Mouse (Mus musculus) midbrain, postnatal 0 days (tissue): Measurements from ENCODE around the gene Dennd1a. TPM values are rescaled to one million over a fixed set of nuclear protein-coding genes. Genes with fewer than 3 reads are reported as not detected.

Experiments used
- ATAC-seq: fragments of 200-750 bp; cut with Nextera tagmentation; 2 replicates; pipeline ENCODE4 v1.8.0; 2017; ENCODE audit warnings: moderate number of reproducible peaks, mild to moderate bottlenecking, moderate TSS enrichment, moderate library complexity; ENCODE audit not compliant: low FRiP score
- DNase-seq: peaks from one replicate; pipeline ENCODE4 v3.0.0-alpha.2; 2015; ENCODE audit warnings: low spot score
- H3K27ac ChIP-seq: fragments of 300-500 bp; sonication (generic); 2 replicates; pipeline ENCODE4 v1.5.1; 2014; ENCODE audit warnings: low read depth, mild to moderate bottlenecking, low read length, mixed read lengths
- H3K27me3 ChIP-seq: fragments of 300-500 bp; sonication (generic); 2 replicates; pipeline ENCODE4 v1.6.1; 2014; ENCODE audit warnings: low read length, control low read depth, mixed read lengths; ENCODE audit not compliant: insufficient read depth
- H3K36me3 ChIP-seq: fragments of 300-500 bp; sonication (generic); 2 replicates; pipeline ENCODE4 v1.6.1; 2014; ENCODE audit warnings: low read length, control low read depth, mixed read lengths; ENCODE audit not compliant: insufficient read depth
- H3K4me1 ChIP-seq: fragments of 300-500 bp; sonication (generic); 2 replicates; pipeline ENCODE4 v1.6.1; 2014; ENCODE audit warnings: mild to moderate bottlenecking, control low read depth, antibody characterized with exemption, low read length, mixed read lengths; ENCODE audit not compliant: insufficient read depth
- H3K4me2 ChIP-seq: fragments of 300-500 bp; sonication (generic); 2 replicates; pipeline ENCODE4 v1.6.1; 2014; ENCODE audit warnings: low read depth, mild to moderate bottlenecking, low read length, mixed read lengths; ENCODE audit not compliant: poor library complexity, severe bottlenecking
- H3K4me3 ChIP-seq: fragments of 300-500 bp; sonication (generic); 2 replicates; pipeline ENCODE4 v1.5.1; 2014; ENCODE audit warnings: low read depth, mild to moderate bottlenecking, low read length, moderate library complexity
- H3K9ac ChIP-seq: fragments of 300-500 bp; sonication (generic); replicated peaks from 2 replicates; pipeline ENCODE4 v1.6.1; 2014; ENCODE audit warnings: mild to moderate bottlenecking, low read length, moderate library complexity, mixed read lengths; ENCODE audit not compliant: poor library complexity, severe bottlenecking
- H3K9me3 ChIP-seq: fragments of 300-500 bp; sonication (generic); 2 replicates; pipeline ENCODE4 v1.6.1; 2016; ENCODE audit warnings: low read length, control low read depth
- CTCF ChIP-seq: IDR thresholded peaks from 2 replicates; pipeline ENCODE4 v1.5.1; 2016; ENCODE audit warnings: antibody characterized with exemption, mild to moderate bottlenecking
- WGBS: fragments of 180-500 bp; shearing (Covaris S2); extraction: QIAGEN DNeasy Blood & Tissue Kit; methylation state at CpG from one replicate; pipeline ENCODE4 v1.1.7; 2014; 5-methylcytosine and 5-hydroxymethylcytosine counted together
- polyA plus RNA-seq: library from polyadenylated mRNA; unstranded; fragments of >200 nt; fragmentation: Nextera tagmentation; extraction: Ambion mirVana; gene quantifications from 2 replicates; pipeline ENCODE4 v1.2.1, GENCODE M21; 2015
- total RNA-seq: library from RNA; depleted of rRNA; stranded (reverse); fragments of >200 nt; gene quantifications from 2 replicates; pipeline ENCODE4 v1.2.3, GENCODE M21; 2014

Dennd1a gene
- total and polyA plus RNA-seq, 2 experiments from 2014 or later: 15.9 to 51.1 TPM

- no peak for DNase-seq
- TF ChIP-seq CTCF: no peak
- no peaks in the 10 kb centered on the region; the same call in 1 of the 2 replicates for H3K4me1 ChIP-seq
- no peak for ATAC-seq
- H3K4me2 ChIP-seq: no peak overlapping the region
- no peaks in the 10 kb centered on the region for H3K9me3 ChIP-seq
- H3K4me3 ChIP-seq: no peak overlapping the region
- 88% methylated on average over 3 of the region's 3 CpGs for WGBS
- H3K36me3 ChIP-seq: no peaks in the 10 kb centered on the region
- peak overlapping the region; percentile 55; the same call in 1 of the 2 replicates for H3K27ac ChIP-seq
- H3K9ac ChIP-seq: no peak overlapping the region
- no peaks in the 10 kb centered on the region for H3K27me3 ChIP-seq
Observed at GRCm38 (mm10) chr2:37908296-37908695, 378.9 kb downstream of the Dennd1a start.

- Histone ChIP-seq H3K9me3 (no peaks in the 10 kb centered on the region), H3K4me3 (no peak overlapping the region), H3K4me2 (no peak overlapping the region), H3K27me3 (no peaks in the 10 kb centered on the region), H3K4me1 (no peaks in the 10 kb centered on the region; the same call in 1 of the 2 replicates), H3K9ac (no peak overlapping the region), H3K36me3 (no peaks in the 10 kb centered on the region), H3K27ac (no peak overlapping the region)
- TF ChIP-seq CTCF: no peak
- DNase-seq (no peak), ATAC-seq (no peak)
- 72% methylated on average over 2 of the region's 2 CpGs for WGBS
Observed at GRCm38 (mm10) chr2:37906261-37906660, 380.9 kb downstream of the Dennd1a start.

- Histone ChIP-seq H3K9me3 (no peaks in the 10 kb centered on the region), H3K4me2 (no peak overlapping the region), H3K27ac (no peak overlapping the region), H3K4me1 (no peaks in the 10 kb centered on the region), H3K27me3 (no peaks in the 10 kb centered on the region), H3K9ac (no peak overlapping the region), H3K36me3 (no peaks in the 10 kb centered on the region), H3K4me3 (no peak overlapping the region)
- no peak for DNase-seq
- TF ChIP-seq CTCF: no peak
- WGBS: 60% methylated on average over 8 of the region's 8 CpGs
- ATAC-seq: no peak
Observed at GRCm38 (mm10) chr2:37903286-37903685, 383.9 kb downstream of the Dennd1a start.

GRCm38 (mm10) chr2:37883214-37883613 lies 404.0 kb downstream of the Dennd1a start:
- Histone ChIP-seq H3K4me3 (no peak overlapping the region), H3K27ac (no peak overlapping the region), H3K4me2 (no peak overlapping the region), H3K9ac (no peak overlapping the region), H3K36me3 (no peaks in the 10 kb centered on the region), H3K4me1 (no peaks in the 10 kb centered on the region), H3K9me3 (no peaks in the 10 kb centered on the region), H3K27me3 (no peaks in the 10 kb centered on the region)
- ATAC-seq (no peak), DNase-seq (no peak)
- no peak for TF ChIP-seq CTCF
- 38% methylated on average over 3 of the region's 3 CpGs for WGBS

- DNase-seq (no peak), ATAC-seq (no peak)
- WGBS: 83% methylated on average over 5 of the region's 5 CpGs
- H3K4me1 ChIP-seq: no peaks in the 10 kb centered on the region
- H3K4me2 ChIP-seq: no peak overlapping the region
- H3K27me3 ChIP-seq: no peaks in the 10 kb centered on the region
- H3K27ac ChIP-seq: no peak overlapping the region
- H3K9me3 ChIP-seq: no peaks in the 10 kb centered on the region
- H3K36me3 ChIP-seq: no peaks in the 10 kb centered on the region
- no peak for TF ChIP-seq CTCF
- no peak overlapping the region for H3K4me3 ChIP-seq
- H3K9ac ChIP-seq: no peak overlapping the region
Observed at GRCm38 (mm10) chr2:37881262-37881913, 405.8 kb downstream of the Dennd1a start.

- Histone ChIP-seq H3K4me1 (no peaks in the 10 kb centered on the region), H3K9ac (no peak overlapping the region), H3K27me3 (no peaks in the 10 kb centered on the region), H3K4me3 (no peak overlapping the region), H3K36me3 (no peaks in the 10 kb centered on the region), H3K4me2 (no peak overlapping the region; the same call in 1 of the 2 replicates), H3K27ac (peak overlapping the region; percentile 18; the same call in 1 of the 2 replicates), H3K9me3 (no peaks in the 10 kb centered on the region)
- ATAC-seq (peak; percentile 36), DNase-seq (peak; percentile 52)
- no peak for TF ChIP-seq CTCF
- 23% methylated on average over 4 of the region's 4 CpGs for WGBS
Observed at GRCm38 (mm10) chr2:37879697-37880096, 407.5 kb downstream of the Dennd1a start.
